Mouse (Mus musculus) heart, embryonic 14.5 days (tissue): ENCODE measurements around the gene Igbp1b. TPM values are rescaled to one million over a fixed set of nuclear protein-coding genes. Genes with fewer than 3 reads are reported as not detected.

ENCODE experiments used
- ATAC-seq: fragments of 200-750 bp; cut with Nextera tagmentation; 2 replicates; pipeline ENCODE4 v1.8.0; 2017; ENCODE audit warnings: low read depth, moderate TSS enrichment; ENCODE audit not compliant: insufficient number of reproducible peaks, insufficient read depth, low FRiP score
- H3K27ac ChIP-seq, 2 experiments: fragments of 200-500 bp in 1 of 2; fragments of 300-500 bp in 1 of 2; sonication (generic) in 1 of 2; replicated peaks in 1 of 2; 2 replicates each; pipeline ENCODE4 v1.5.1; 2012 to 2014; ENCODE audit warnings: low read depth in 2 of 2, low read length in 2 of 2, control low read depth in 1 of 2, mild to moderate bottlenecking in 1 of 2, mixed read lengths in 1 of 2; ENCODE audit not compliant: control insufficient read depth in 1 of 2, insufficient read depth in 1 of 2
- H3K27me3 ChIP-seq: fragments of 300-500 bp; sonication (generic); 2 replicates; pipeline ENCODE4 v1.6.1; 2014; ENCODE audit warnings: mild to moderate bottlenecking, low read length, control low read depth; ENCODE audit not compliant: control insufficient read depth, insufficient read depth
- H3K36me3 ChIP-seq: fragments of 300-500 bp; sonication (generic); 2 replicates; pipeline ENCODE4 v1.6.1; 2014; ENCODE audit warnings: mild to moderate bottlenecking, control low read depth, low read length, mixed read lengths; ENCODE audit not compliant: control insufficient read depth, insufficient read depth
- H3K4me1 ChIP-seq, 2 experiments: fragments of 200-500 bp in 1 of 2; fragments of 300-500 bp in 1 of 2; sonication (generic) in 1 of 2; 2 replicates each; pipeline ENCODE4 v1.6.1; 2012 to 2014; ENCODE audit warnings: low read length in 2 of 2, control low read depth in 1 of 2, mixed read lengths in 1 of 2; ENCODE audit not compliant: control insufficient read depth in 2 of 2, insufficient read depth in 2 of 2
- H3K4me2 ChIP-seq: fragments of 300-500 bp; sonication (generic); 2 replicates; pipeline ENCODE4 v1.6.1; 2014; ENCODE audit warnings: mild to moderate bottlenecking, low read length
- H3K4me3 ChIP-seq, 2 experiments: fragments of 200-500 bp in 1 of 2; fragments of 300-500 bp in 1 of 2; sonication (generic) in 1 of 2; 2 replicates each; pipeline ENCODE4 v1.5.1; 2012 to 2014; ENCODE audit warnings: low read length in 2 of 2, mild to moderate bottlenecking in 2 of 2, control low read depth in 1 of 2, low read depth in 1 of 2, moderate library complexity in 1 of 2; ENCODE audit not compliant: control insufficient read depth in 1 of 2, insufficient read depth in 1 of 2
- H3K9ac ChIP-seq: fragments of 300-500 bp; sonication (generic); 2 replicates; pipeline ENCODE4 v1.6.1; 2014; ENCODE audit warnings: mild to moderate bottlenecking, low read length
- H3K9me3 ChIP-seq: fragments of 300-500 bp; sonication (generic); 2 replicates; pipeline ENCODE4 v1.6.1; 2016; ENCODE audit warnings: low read length, control low read depth; ENCODE audit not compliant: control insufficient read depth
- WGBS: fragments of 180-500 bp; shearing (Covaris S2); extraction: QIAGEN DNeasy Blood & Tissue Kit; methylation state at CpG from one replicate; pipeline ENCODE4 v1.1.7; 2014; 5-methylcytosine and 5-hydroxymethylcytosine counted together
- polyA plus RNA-seq: library from polyadenylated mRNA; unstranded; fragments of >200 nt; fragmentation: Nextera tagmentation; extraction: Ambion mirVana; gene quantifications from 2 replicates; pipeline ENCODE4 v1.2.1, GENCODE M21; 2014

Gene Igbp1b
- not detected in 2 replicates for polyA plus RNA-seq

- H3K27ac ChIP-seq, result no peak within 1 kb of the TSS
- no peaks in the 10 kb centered on the region for H3K9me3 ChIP-seq
- H3K4me1 ChIP-seq, result no peaks in the 10 kb centered on the region
- no peak within 1 kb of the TSS for H3K9ac ChIP-seq
- no peak within 1 kb of the TSS for H3K4me3 ChIP-seq
- no peak within 1 kb of the TSS for H3K4me2 ChIP-seq
- whole genome bisulfite sequencing, result 77% methylated on average over 3 of the region's 3 CpGs
- ATAC-seq, result no peak
- H3K36me3 ChIP-seq, result no peaks in the 10 kb centered on the region
- H3K27me3 ChIP-seq, result no peaks in the 10 kb centered on the region
Observed at GRCm38 (mm10) chr6:138658516-138658915, at the start of gene Igbp1b. Gene Igbp1b, minus strand, starts transcription at chr6:138658544.

- H3K4me2 ChIP-seq, result no peak overlapping the region
- no peaks in the 10 kb centered on the region for H3K27me3 ChIP-seq
- H3K4me1 ChIP-seq, result no peaks in the 10 kb centered on the region
- no peak overlapping the region for H3K4me3 ChIP-seq
- no peak overlapping the region for H3K9ac ChIP-seq
- H3K36me3 ChIP-seq, result no peaks in the 10 kb centered on the region
- H3K9me3 ChIP-seq, result no peaks in the 10 kb centered on the region
- H3K27ac ChIP-seq, result no peak overlapping the region
- ATAC-seq, result no peak
Observed at GRCm38 (mm10) chr6:138682959-138683358, 24.6 kb upstream of the Igbp1b start.

GRCm38 (mm10) chr6:138672704-138673141, 14.4 kb upstream of the Igbp1b start:
- Histone ChIP-seq H3K4me2 (no peak overlapping the region), H3K9me3 (0 out of 2 replicates have a peak, but pooled peaks cover 2% of the 10 kb centered on the region), H3K36me3 (no peaks in the 10 kb centered on the region), H3K4me1 (no peaks in the 10 kb centered on the region), H3K4me3 (no peak overlapping the region), H3K9ac (no peak overlapping the region), H3K27ac (no peak overlapping the region), H3K27me3 (no peaks in the 10 kb centered on the region)
- ATAC-seq, result no peak
- 9% methylated on average over 2 of the region's 2 CpGs for WGBS

GRCm38 (mm10) chr6:138665416-138665815, 7.1 kb upstream of the Igbp1b start:
- no peak overlapping the region for H3K4me3 ChIP-seq
- no peak overlapping the region for H3K9ac ChIP-seq
- no peaks in the 10 kb centered on the region for H3K36me3 ChIP-seq
- H3K4me2 ChIP-seq, result no peak overlapping the region
- 0 out of 2 replicates have a peak, but pooled peaks cover 2% of the 10 kb centered on the region for H3K9me3 ChIP-seq
- 69% methylated on average over 3 of the region's 3 CpGs for WGBS
- no peaks in the 10 kb centered on the region for H3K4me1 ChIP-seq
- H3K27ac ChIP-seq, result no peak overlapping the region
- no peaks in the 10 kb centered on the region for H3K27me3 ChIP-seq
- no peak for ATAC-seq

GRCm38 (mm10) chr6:138645604-138646003, 12.7 kb downstream of the Igbp1b start:
- ATAC-seq, result no peak
- no peak overlapping the region for H3K4me3 ChIP-seq
- H3K36me3 ChIP-seq, result no peaks in the 10 kb centered on the region
- 85% methylated on average over 2 of the region's 2 CpGs for WGBS
- H3K9me3 ChIP-seq, result no peaks in the 10 kb centered on the region
- no peaks in the 10 kb centered on the region for H3K4me1 ChIP-seq
- H3K27me3 ChIP-seq, result no peaks in the 10 kb centered on the region
- H3K9ac ChIP-seq, result no peak overlapping the region
- no peak overlapping the region for H3K4me2 ChIP-seq
- no peak overlapping the region for H3K27ac ChIP-seq

- no peak overlapping the region for H3K9ac ChIP-seq
- H3K4me3 ChIP-seq, result no peak overlapping the region
- 49% methylated on average over 4 of the region's 4 CpGs for WGBS
- no peak overlapping the region for H3K4me2 ChIP-seq
- H3K36me3 ChIP-seq, result no peaks in the 10 kb centered on the region
- no peak overlapping the region for H3K27ac ChIP-seq
- no peaks in the 10 kb centered on the region for H3K27me3 ChIP-seq
- ATAC-seq, result no peak
- H3K9me3 ChIP-seq, result no peaks in the 10 kb centered on the region
- no peaks in the 10 kb centered on the region for H3K4me1 ChIP-seq
Observed at GRCm38 (mm10) chr6:138639351-138639750, 19.0 kb downstream of the Igbp1b start.

GRCm38 (mm10) chr6:138620786-138621185, 37.6 kb downstream of the Igbp1b start:
- H3K4me3 ChIP-seq, result no peak overlapping the region
- no peak overlapping the region for H3K4me2 ChIP-seq
- ATAC-seq, result no peak
- no peaks in the 10 kb centered on the region for H3K27me3 ChIP-seq
- H3K4me1 ChIP-seq, result no peaks in the 10 kb centered on the region
- no peaks in the 10 kb centered on the region for H3K9me3 ChIP-seq
- H3K36me3 ChIP-seq, result no peaks in the 10 kb centered on the region
- H3K9ac ChIP-seq, result no peak overlapping the region
- no peak overlapping the region for H3K27ac ChIP-seq

- H3K36me3 ChIP-seq, result no peaks in the 10 kb centered on the region
- ATAC-seq, result no peak
- WGBS, result 82% methylated on average over 3 of the region's 3 CpGs
Observed at GRCm38 (mm10) chr6:138618396-138618795, 39.9 kb downstream of the Igbp1b start.

More at GRCm38 (mm10) chr6:138618396-138618795, 39.9 kb downstream of the Igbp1b start:
- Histone ChIP-seq H3K27ac (no peak overlapping the region), H3K9ac (no peak overlapping the region), H3K4me2 (no peak overlapping the region), H3K4me1 (no peaks in the 10 kb centered on the region), H3K27me3 (no peaks in the 10 kb centered on the region), H3K4me3 (no peak overlapping the region), H3K9me3 (no peaks in the 10 kb centered on the region)
